Mouse (Mus musculus) forebrain, embryonic 12.5 days (tissue): ENCODE results near the gene Itgb5. TPM values are rescaled to one million over a fixed set of nuclear protein-coding genes. Genes with fewer than 3 reads are reported as not detected.

Experiments used
- ATAC-seq: fragments of 200-750 bp; cut with Nextera tagmentation; 2 replicates; pipeline ENCODE4 v1.8.0; 2017; ENCODE audit warnings: moderate TSS enrichment; ENCODE audit not compliant: low FRiP score
- H3K27ac ChIP-seq: fragments of 300-500 bp; sonication (generic); 2 replicates; pipeline ENCODE4 v1.5.1; 2016; ENCODE audit warnings: mild to moderate bottlenecking
- H3K27me3 ChIP-seq: fragments of 300-500 bp; sonication (generic); 2 replicates; pipeline ENCODE4 v1.6.1; 2016; ENCODE audit warnings: mild to moderate bottlenecking
- H3K36me3 ChIP-seq: fragments of 300-500 bp; sonication (generic); replicated peaks from 2 replicates; pipeline ENCODE4 v1.6.1; 2016; ENCODE audit warnings: mild to moderate bottlenecking
- H3K4me1 ChIP-seq: fragments of 300-500 bp; sonication (generic); 2 replicates; pipeline ENCODE4 v1.6.1; 2016
- H3K4me2 ChIP-seq: fragments of 300-500 bp; sonication (generic); 2 replicates; pipeline ENCODE4 v1.6.1; 2016; ENCODE audit warnings: mild to moderate bottlenecking, moderate library complexity
- H3K4me3 ChIP-seq: fragments of 300-500 bp; sonication (generic); replicated peaks from 2 replicates; pipeline ENCODE4 v1.5.1; 2016; ENCODE audit warnings: mild to moderate bottlenecking
- H3K9ac ChIP-seq: fragments of 300-500 bp; sonication (generic); 2 replicates; pipeline ENCODE4 v1.6.1; 2016; ENCODE audit warnings: mild to moderate bottlenecking
- H3K9me3 ChIP-seq: fragments of 300-500 bp; sonication (generic); 2 replicates; pipeline ENCODE4 v1.6.1; 2016
- WGBS: fragments of 180-500 bp; shearing (Covaris S2); methylation state at CpG from one replicate; pipeline ENCODE4 v1.1.7; 2016; 5-methylcytosine and 5-hydroxymethylcytosine counted together
- polyA plus RNA-seq: library from polyadenylated mRNA; unstranded; fragments of >200 nt; fragmentation: Nextera tagmentation; extraction: Ambion mirVana; gene quantifications from 2 replicates; pipeline ENCODE4 v1.2.1, GENCODE M21; 2016

Itgb5 gene
- polyA plus RNA-seq, 1 experiment from 2014 or later = 23.1 TPM

- WGBS = 73% methylated on average over 11 of the region's 11 CpGs
- Histone ChIP-seq H3K4me2 (no peak overlapping the region), H3K36me3 (no peaks in the 10 kb centered on the region), H3K4me3 (no peak overlapping the region), H3K27me3 (no peaks in the 10 kb centered on the region), H3K9me3 (no peaks in the 10 kb centered on the region), H3K4me1 (0 out of 2 replicates have a peak, but pooled peaks cover 4% of the 10 kb centered on the region), H3K27ac (no peak overlapping the region), H3K9ac (no peak overlapping the region)
- no peak for ATAC-seq
These were observed 74.4 kb downstream of the Itgb5 start for GRCm38 (mm10) chr16:33903664-33904441.

- 0 out of 2 replicates have a peak, but pooled peaks cover 4% of the 10 kb centered on the region for H3K4me1 ChIP-seq
- H3K9me3 ChIP-seq = no peaks in the 10 kb centered on the region
- H3K36me3 ChIP-seq = no peaks in the 10 kb centered on the region
- no peak overlapping the region for H3K4me3 ChIP-seq
- no peak for ATAC-seq
- H3K27me3 ChIP-seq = no peaks in the 10 kb centered on the region
- H3K9ac ChIP-seq = no peak overlapping the region
- no peak overlapping the region for H3K4me2 ChIP-seq
- H3K27ac ChIP-seq = no peak overlapping the region
- WGBS = 79% methylated on average over 5 of the region's 5 CpGs
These were observed 75.1 kb downstream of the Itgb5 start for GRCm38 (mm10) chr16:33904553-33904952.

- 75% methylated on average over 4 of the region's 4 CpGs for WGBS
- no peaks in the 10 kb centered on the region for H3K36me3 ChIP-seq
- H3K4me2 ChIP-seq = no peak overlapping the region
- no peaks in the 10 kb centered on the region for H3K9me3 ChIP-seq
- 0 out of 2 replicates have a peak, but pooled peaks cover 4% of the 10 kb centered on the region for H3K4me1 ChIP-seq
- H3K4me3 ChIP-seq = no peak overlapping the region
- H3K27ac ChIP-seq = no peak overlapping the region
- ATAC-seq = no peak
- no peaks in the 10 kb centered on the region for H3K27me3 ChIP-seq
- no peak overlapping the region for H3K9ac ChIP-seq
These were observed 78.8 kb downstream of the Itgb5 start for GRCm38 (mm10) chr16:33908239-33908638.

- no peak overlapping the region for H3K9ac ChIP-seq
- 67% methylated on average over 4 of the region's 4 CpGs for WGBS
- no peaks in the 10 kb centered on the region for H3K9me3 ChIP-seq
- no peak overlapping the region for H3K27ac ChIP-seq
- H3K27me3 ChIP-seq = no peaks in the 10 kb centered on the region
- H3K4me2 ChIP-seq = no peak overlapping the region
- no peak for ATAC-seq
- no peak overlapping the region for H3K4me3 ChIP-seq
- 0 out of 2 replicates have a peak, but pooled peaks cover 8% of the 10 kb centered on the region for H3K4me1 ChIP-seq
- no peaks in the 10 kb centered on the region for H3K36me3 ChIP-seq
These were observed 85.5 kb downstream of the Itgb5 start for GRCm38 (mm10) chr16:33914997-33915396.

GRCm38 (mm10) chr16:33916473-33917251, 87.2 kb downstream of the Itgb5 start:
- H3K4me2 ChIP-seq = no peak overlapping the region
- H3K4me3 ChIP-seq = no peak overlapping the region
- H3K27ac ChIP-seq = no peak overlapping the region
- no peak for ATAC-seq
- H3K9me3 ChIP-seq = no peaks in the 10 kb centered on the region
- no peaks in the 10 kb centered on the region for H3K27me3 ChIP-seq
- H3K4me1 ChIP-seq = 0 out of 2 replicates have a peak, but pooled peaks cover 8% of the 10 kb centered on the region
- H3K9ac ChIP-seq = no peak overlapping the region
- 82% methylated on average over 12 of the region's 12 CpGs for WGBS
- no peaks in the 10 kb centered on the region for H3K36me3 ChIP-seq

- no peak overlapping the region for H3K9ac ChIP-seq
- no peak overlapping the region for H3K4me2 ChIP-seq
- H3K27me3 ChIP-seq = no peaks in the 10 kb centered on the region
- H3K4me3 ChIP-seq = no peak overlapping the region
- H3K9me3 ChIP-seq = no peaks in the 10 kb centered on the region
- H3K4me1 ChIP-seq = peaks cover 13% of the 10 kb centered on the region; the same call in 1 of the 2 replicates
- WGBS = 90% methylated on average over 5 of the region's 5 CpGs
- no peak for ATAC-seq
- no peak overlapping the region for H3K27ac ChIP-seq
- no peaks in the 10 kb centered on the region for H3K36me3 ChIP-seq
These were observed 87.9 kb downstream of the Itgb5 start for GRCm38 (mm10) chr16:33917390-33917789.

GRCm38 (mm10) chr16:33917926-33918325, 88.5 kb downstream of the Itgb5 start:
- WGBS = 91% methylated on average over 5 of the region's 5 CpGs
- Histone ChIP-seq H3K4me3 (no peak overlapping the region), H3K4me1 (peaks cover 13% of the 10 kb centered on the region; the same call in 1 of the 2 replicates), H3K4me2 (no peak overlapping the region), H3K27me3 (no peaks in the 10 kb centered on the region), H3K9ac (no peak overlapping the region), H3K36me3 (no peaks in the 10 kb centered on the region), H3K27ac (no peak overlapping the region), H3K9me3 (no peaks in the 10 kb centered on the region)
- ATAC-seq = no peak

GRCm38 (mm10) chr16:33921514-33921913, 92.0 kb downstream of the Itgb5 start:
- no peaks in the 10 kb centered on the region for H3K27me3 ChIP-seq
- H3K36me3 ChIP-seq = no peaks in the 10 kb centered on the region
- H3K4me1 ChIP-seq = peaks cover 13% of the 10 kb centered on the region; the same call in 1 of the 2 replicates
- no peak overlapping the region for H3K9ac ChIP-seq
- ATAC-seq = no peak
- no peak overlapping the region for H3K4me2 ChIP-seq
- H3K27ac ChIP-seq = no peak overlapping the region
- 86% methylated on average over 5 of the region's 5 CpGs for WGBS
- H3K4me3 ChIP-seq = no peak overlapping the region
- H3K9me3 ChIP-seq = no peaks in the 10 kb centered on the region

GRCm38 (mm10) chr16:33922111-33923000, 92.9 kb downstream of the Itgb5 start:
- ATAC-seq = no peak
- WGBS = 63% methylated on average over 18 of the region's 18 CpGs
- Histone ChIP-seq H3K4me1 (peaks cover 6% of the 10 kb centered on the region; the same call in 1 of the 2 replicates), H3K9me3 (no peaks in the 10 kb centered on the region), H3K4me2 (no peak overlapping the region), H3K4me3 (no peak overlapping the region), H3K36me3 (no peaks in the 10 kb centered on the region), H3K27ac (no peak overlapping the region), H3K9ac (no peak overlapping the region), H3K27me3 (no peaks in the 10 kb centered on the region)

- Histone ChIP-seq H3K4me2 (no peak overlapping the region), H3K27me3 (no peaks in the 10 kb centered on the region), H3K36me3 (no peaks in the 10 kb centered on the region), H3K9me3 (no peaks in the 10 kb centered on the region), H3K4me3 (no peak overlapping the region), H3K4me1 (peaks cover 6% of the 10 kb centered on the region; the same call in 1 of the 2 replicates), H3K27ac (no peak overlapping the region), H3K9ac (no peak overlapping the region)
- ATAC-seq = no peak
- WGBS = 76% methylated on average over 5 of the region's 5 CpGs
These were observed 93.5 kb downstream of the Itgb5 start for GRCm38 (mm10) chr16:33923001-33923316.

- no peak overlapping the region for H3K27ac ChIP-seq
- 93% methylated on average over 8 of the region's 8 CpGs for WGBS
- H3K4me3 ChIP-seq = no peak overlapping the region
- no peaks in the 10 kb centered on the region for H3K27me3 ChIP-seq
- ATAC-seq = no peak
- H3K4me1 ChIP-seq = peaks cover 9% of the 10 kb centered on the region; the same call in 1 of the 2 replicates
- no peak overlapping the region for H3K9ac ChIP-seq
- H3K9me3 ChIP-seq = no peaks in the 10 kb centered on the region
- H3K36me3 ChIP-seq = no peaks in the 10 kb centered on the region
- no peak overlapping the region for H3K4me2 ChIP-seq
These were observed 94.3 kb downstream of the Itgb5 start for GRCm38 (mm10) chr16:33923758-33924157.
